Mouse (Mus musculus) mesoderm, embryonic 11.5 days (tissue): Measurements from ENCODE around the gene Dhdds.

Experiments used
- DNase-seq: peaks from one replicate; pipeline ENCODE4 v3.0.0-alpha.2; 2012; ENCODE audit warnings: low read depth, low spot score

Dhdds gene

DNA sequence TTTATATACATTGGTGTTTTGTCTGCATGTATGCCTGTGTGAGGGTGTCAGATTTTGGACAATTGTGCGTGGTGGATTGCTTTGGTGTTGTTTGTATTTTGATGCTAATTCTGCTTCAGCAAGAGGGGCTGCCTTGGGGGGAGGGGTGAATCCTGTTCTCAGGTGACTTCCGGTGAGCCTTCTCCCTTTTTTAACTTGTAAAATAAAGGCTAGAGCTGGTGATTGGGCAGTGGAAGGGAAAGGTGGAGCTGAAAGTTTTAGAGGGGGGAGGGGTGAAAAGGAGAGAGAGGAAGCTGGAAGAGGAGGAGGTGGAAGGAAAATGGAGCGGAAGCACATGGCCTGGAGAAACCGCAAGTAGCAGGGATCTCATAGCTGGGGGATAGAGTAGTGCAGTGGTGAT, 44.4 kb downstream of the Dhdds start:
- DNase-seq, result no peak

DNA sequence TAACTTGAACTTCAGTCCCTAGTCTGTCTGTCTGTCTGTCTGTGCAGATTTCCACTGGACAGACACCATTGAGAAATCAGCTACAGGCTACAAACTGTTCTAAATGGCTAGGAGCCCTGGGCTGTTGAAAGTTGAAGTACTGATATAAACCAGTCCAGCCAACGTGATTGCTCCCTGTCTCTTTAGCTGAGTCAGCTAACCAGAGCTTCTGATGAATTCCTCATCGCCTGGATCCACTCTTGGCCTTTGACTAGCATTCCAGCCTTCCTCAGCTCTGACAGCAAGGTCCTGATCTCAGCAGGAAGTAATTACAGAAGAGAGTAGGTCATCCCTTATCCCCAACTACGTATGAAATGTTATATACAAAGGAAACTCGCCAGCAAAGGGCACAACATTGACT, 54.0 kb downstream of the Dhdds start:
- DNase-seq, result no peak

DNA sequence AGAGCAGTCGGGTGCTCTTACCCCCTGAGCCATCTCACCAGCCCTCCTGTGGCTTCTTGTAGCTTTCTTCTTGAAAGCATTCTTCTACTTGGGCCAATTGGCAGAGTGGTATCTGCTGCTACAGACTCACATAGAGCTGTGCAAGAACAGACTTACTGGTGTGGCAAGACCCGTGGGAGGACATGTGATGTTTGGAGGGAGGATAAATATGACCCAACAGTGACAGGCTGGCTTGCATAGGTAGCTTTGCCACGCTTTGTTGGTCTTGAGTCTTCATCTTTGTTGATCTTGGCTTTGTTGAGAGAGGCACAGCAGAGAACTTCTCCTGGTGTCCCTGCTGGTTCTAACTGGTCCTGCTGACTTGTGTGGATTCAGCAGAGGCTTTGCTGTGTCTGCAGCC, 56.9 kb downstream of the Dhdds start:
- no peak for DNase-seq

DNA sequence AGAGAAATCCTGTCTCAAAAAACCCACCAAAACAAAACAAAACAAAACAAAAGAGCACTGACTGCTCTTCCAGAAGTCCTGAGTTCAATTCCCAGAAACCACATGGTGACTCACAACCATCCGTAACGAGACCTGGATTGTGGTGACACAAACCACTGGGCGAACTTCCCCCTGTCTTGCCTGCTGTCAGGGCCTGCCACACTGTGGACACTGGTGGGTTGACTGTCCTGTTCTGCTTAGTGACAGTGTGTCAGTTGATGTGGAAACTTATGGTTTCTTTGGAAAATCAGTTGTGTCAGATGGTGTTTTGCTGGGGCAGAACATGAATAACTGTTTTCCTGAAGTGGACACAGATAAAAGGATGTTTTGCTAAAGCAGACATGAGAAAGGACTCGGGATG, 58.0 kb downstream of the Dhdds start:
- DNase-seq, result no peak

- DNase-seq, result no peak
Measured at GRCm38 (mm10) chr4:133941576-133941975, 59.1 kb downstream of the Dhdds start.

DNA sequence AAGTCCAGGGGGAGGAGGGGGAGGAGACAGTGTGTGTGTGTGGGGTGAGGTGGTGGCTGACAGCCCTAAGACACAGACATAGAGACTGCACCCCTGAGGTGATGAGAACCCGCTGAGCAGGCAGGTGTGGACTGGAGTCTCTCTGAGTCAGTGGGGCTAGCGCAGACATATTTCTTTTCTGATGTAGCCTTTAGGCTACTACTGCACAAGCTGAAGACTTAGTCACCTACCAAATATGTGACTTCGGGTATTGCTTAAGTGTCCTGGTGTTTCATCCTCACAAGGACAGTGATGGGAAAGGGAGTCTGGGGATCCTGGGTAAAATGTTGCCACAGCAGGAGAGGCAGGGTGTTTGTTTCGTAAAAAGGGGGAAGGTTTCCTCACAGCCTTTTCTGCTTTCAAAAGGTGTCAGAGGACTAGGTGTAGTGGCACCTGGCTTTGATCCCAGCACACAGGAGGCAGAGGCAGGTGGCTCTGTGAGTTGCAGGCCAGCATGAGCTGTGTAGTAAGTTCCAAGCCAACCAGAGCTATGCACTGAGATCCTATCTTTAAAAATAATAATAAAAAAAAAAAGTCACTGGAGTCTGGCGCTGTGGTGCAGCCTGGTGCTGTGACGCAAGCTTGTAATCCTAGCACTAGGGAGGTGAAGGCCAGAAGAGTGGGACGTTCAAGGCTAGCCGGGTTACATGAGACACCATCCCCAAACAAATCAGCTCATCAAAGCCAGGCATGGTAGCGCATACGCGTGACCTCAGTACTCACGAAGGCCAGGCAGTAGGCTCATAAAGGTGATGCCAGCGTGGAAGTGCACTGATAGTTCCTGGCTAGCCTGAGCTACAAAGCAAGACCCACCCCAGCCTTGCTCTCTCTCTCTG, 60.1 kb downstream of the Dhdds start:
- DNase-seq, result no peak

DNA sequence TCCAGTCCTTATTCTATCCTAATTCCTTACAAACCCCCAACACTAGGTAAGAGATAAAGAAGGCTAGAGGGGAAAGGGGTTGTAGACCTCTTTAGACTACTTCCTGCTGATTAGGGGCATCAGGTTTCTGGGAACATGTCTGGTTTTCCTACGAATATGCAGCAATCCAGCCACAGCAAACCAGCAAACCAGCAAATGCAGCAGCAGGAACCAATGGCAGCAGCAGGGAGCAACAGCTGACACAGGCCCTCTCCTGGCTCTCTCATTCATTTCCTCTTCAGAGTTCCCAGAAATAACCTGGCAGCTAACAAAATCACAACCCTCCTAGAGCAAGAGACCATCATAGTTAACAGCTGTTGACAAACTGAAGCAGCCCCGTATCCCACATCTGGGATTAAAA, 62.6 kb downstream of the Dhdds start:
- no peak for DNase-seq

DNA sequence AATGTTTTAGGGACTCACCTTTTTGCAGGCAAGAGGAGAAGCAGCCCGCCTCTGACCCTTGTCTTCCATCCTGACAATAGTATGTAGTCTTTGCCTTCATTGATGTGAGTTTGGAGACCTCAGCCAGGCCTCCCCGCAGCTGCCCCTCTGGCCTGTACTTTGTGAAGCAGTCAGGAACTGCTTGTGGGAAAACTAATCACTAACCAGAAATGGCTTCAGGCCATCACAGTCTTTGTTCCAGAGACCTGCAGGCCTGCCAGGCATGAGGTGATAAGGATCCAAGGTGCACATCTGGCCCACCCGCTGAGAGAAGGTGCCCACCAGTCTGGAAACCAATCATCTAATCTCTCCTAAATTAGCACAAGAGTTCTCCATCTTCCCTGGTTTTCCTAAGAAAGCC, 68.9 kb downstream of the Dhdds start:
- no peak for DNase-seq

DNA sequence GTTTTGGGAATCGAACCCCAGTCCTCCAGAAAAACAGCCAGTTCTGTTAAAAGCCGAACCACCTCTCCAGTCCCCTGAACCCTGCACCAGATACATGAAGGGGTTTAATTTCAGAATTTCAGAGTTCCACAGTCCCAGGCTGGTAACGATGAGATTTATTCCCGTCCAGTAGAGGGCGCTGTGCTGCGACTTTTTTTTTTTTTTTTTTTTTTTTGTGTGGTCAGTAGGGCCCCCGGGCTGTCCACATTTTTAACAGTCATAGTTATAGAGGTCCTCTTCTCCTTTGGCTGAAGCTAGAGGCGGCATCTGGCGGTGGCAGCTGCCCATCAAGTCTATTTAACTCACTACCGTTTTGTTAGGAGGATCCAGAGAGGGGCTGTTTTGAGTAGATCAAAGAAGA, 69.4 kb downstream of the Dhdds start:
- DNase-seq, result peak; percentile 39

DNA sequence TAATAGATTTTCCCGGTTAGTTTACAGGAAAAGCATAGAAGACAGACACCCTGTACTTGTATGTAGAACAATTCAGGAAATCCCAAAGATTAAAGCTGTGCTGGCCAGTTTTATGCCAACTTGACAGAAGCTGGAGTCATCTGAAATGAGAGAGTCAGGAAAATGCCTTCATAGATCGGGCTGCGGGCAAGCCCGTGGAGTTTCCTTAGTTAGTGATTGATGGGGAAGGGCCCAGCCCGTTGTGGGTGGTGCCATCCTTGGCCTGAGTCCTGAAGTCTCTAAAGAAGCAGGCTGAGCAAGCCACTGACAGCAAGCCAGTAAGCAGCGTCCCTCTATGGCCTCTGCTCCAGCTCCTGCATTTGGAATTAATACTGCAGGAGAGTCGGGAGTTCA, 71.4 kb downstream of the Dhdds start:
- DNase-seq, result no peak

GRCm38 (mm10) chr4:133928576-133929277, 72.0 kb downstream of the Dhdds start:
- DNase-seq, result peak; percentile 56

GRCm38 (mm10) chr4:133925204-133925603, 75.5 kb downstream of the Dhdds start:
- no peak for DNase-seq

GRCm38 (mm10) chr4:133923743-133924142, 77.0 kb downstream of the Dhdds start:
- DNase-seq, result no peak
